Mouse (Mus musculus) neural tube, embryonic 10.5 days (tissue): ENCODE data around the gene Igsf3.
A peak's percentile ranks its signal among the peaks of the same experiment; 100 is the strongest.

Experiments
- DNase-seq: peaks from one replicate; pipeline ENCODE4 v3.0.0-alpha.2; 2017; ENCODE audit warnings: low spot score; ENCODE audit errors: extremely low spot score

The Igsf3 gene

DNA sequence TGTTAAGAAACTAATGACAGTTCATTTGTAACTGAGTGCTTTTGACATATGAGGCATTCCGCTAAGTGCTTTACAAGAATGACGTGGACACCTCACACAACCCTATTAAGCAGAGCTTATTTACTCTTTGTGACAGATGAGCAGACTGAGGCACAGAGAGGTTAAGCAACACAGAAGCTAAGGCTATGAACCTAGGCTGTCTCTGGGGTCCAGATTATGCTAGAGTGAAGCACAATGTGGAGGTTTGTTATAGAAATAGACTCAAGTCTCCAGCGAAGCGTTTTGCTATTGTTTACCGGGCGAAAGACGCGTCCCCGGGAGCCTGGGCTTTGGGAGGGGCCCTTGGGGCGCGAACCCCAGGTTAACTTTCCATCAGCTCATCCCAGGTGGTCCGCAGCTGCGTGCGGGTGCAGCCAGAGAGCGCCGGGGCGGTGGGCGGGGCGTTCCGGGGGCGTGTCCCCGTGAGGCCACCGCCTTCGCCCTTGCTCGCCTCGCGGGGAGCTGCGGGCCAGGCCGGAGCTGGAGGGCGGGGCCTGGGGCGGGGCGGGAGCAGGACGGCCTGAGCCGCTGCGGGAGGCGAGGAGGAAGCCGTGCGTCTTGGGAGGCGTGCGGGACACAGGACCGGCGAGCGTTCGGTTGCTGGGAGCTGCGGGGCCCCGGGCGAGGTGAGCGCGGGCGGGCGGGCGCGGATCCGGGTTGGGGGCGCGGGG lies at the start of gene Igsf3:
Igsf3 (plus strand) TSS at position 546 of the 710 bp plus-strand sequence.
- peak; percentile 87 for DNase-seq

- DNase-seq, result no peak
Measured at GRCm38 (mm10) chr3:101327248-101327647, 49.6 kb upstream of the Igsf3 start.

- no peak for DNase-seq
Measured at GRCm38 (mm10) chr3:101328617-101329016, 48.3 kb upstream of the Igsf3 start.

DNA sequence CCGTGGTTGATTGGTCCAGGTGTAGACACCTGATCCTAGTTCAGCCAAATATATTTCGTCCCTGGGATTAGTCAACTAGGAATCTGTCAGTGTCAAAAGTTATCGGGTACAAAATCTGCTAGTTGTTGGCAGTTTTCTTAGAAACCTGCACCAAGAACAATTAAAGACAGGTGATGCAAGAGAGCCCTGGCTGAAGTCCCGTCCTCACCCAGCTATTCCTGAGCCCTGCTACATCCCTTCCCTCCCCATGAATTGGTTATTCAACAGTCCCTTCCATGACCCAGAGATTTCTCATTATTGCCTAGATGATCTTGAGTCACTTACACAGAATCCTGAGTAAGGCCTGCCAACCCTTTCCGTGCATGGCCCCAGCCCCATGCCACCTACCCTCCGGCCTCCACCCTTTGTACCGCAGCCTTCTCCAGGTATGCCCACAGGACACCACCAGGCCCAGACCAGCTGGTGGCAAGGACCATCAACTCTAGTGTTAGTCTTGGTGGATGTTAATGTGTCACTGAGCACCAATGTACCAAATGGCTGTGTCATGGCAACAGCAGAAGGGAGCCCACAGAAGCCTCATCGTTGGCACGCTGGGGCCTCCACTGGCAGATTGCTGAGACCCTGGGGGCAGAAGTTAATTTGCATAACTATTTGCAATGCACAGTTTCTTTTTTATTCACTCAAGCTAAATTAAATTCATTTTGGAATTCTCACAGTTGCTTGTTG lies 33.5 kb upstream of the Igsf3 start:
- DNase-seq, result no peak

DNA sequence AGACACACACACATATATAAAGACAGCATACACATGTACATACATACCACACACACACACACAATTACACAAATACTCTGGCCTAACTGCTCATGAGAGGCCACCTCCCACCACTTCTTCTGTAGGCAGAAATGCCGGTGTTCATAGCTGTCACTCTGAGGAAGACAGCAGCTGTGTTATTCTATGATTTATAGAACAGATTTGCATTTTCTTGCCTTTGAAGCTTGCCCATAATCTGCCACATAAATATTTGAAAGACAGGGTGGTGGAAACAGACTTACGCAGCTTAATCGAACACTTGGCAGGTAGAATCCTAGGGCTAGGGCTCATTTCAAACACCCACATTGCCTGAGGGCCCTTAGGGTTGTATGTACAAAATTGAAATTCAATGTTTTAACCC lies 32.6 kb upstream of the Igsf3 start:
- no peak for DNase-seq

DNA sequence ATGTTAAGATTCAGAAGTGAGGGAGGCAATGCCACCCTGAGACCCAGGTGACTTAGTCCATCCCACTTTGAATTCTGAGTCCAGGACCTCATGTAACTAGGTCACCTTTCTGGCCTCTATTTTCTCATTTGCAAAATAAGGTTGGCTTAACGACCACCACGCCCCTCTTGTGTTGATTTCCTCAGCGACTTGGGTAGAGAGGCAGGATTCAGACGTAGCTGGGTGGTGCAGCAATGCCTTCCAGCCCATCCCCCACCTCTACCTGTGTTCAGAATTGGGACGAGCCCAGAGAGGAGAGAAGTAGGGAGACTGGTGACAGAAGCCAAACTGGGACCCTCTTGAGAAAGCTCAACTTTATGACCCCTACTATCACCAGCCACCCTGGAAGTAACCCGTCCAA lies 31.6 kb upstream of the Igsf3 start:
- no peak for DNase-seq

DNA sequence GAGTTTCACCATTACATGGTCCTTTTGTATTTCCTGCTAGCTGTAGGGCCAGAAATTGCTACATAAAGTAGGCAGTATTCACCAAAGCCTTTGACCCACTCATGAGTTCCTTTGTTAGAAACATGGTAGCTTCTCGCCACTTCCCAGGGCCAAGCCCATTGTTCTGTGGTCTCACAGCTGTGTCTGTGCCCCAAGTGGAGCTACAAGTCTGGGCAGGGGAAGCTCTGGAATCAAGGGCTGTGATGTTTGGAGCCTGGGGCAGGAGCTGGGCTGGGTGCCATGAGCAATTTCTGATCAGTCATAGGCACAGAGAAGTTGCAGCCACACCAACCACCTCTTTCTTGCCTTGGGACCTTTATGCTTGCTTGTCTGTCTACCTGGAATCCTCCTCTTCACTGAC lies 30.1 kb upstream of the Igsf3 start:
- no peak for DNase-seq

DNA sequence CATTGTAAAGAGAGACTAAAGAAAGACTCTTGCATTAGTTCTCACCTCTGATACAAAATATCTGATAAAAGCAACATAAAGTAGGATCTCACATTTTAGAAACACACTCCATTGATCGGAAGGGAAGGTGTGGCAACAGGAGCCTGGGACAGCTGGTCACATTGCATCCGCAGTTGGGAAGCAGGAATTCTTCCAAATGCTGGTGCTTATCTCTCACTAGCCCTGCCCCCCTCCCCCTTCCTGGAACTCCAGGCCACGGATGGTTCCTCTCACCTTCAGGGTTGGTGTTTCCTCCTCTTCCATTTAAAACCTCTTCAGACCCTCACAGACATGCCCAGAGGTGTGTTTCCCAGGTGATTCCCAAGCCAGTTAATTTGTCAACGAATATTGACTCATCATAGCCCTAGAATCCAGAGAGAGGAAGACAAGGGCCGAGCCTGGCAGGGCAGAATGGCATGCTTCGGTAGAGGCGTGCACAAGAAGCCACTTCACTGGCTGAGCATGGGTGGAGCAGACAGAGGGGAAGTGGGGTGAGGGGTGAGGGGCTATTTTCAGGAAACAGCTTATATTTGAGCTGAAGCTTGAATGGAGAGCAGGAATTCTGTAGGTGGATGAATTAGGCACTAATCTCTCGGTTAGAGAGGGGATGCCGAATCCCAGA lies 28.3 kb upstream of the Igsf3 start:
- DNase-seq, result no peak

GRCm38 (mm10) chr3:101349542-101350307 lies 27.2 kb upstream of the Igsf3 start:
- no peak for DNase-seq

DNA sequence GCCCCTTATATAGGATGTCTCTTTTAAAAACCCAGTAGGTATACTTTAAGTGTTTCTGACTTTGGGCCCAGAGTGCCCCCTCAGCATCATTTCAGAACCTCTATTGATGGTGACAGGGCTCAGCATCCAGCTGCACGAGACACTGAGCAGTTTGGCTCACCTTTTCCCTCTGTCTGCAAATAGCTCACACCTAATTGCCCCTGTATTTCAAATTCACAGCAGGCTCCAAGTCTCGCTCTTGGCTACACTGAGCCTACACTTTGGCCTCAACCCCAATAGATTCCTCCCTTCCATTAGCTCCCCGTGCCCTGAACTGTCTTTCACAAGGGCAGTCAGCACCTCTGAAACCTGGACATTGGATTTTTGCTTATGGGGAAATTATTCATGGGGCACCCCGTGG lies 26.5 kb upstream of the Igsf3 start:
- DNase-seq, result no peak

DNA sequence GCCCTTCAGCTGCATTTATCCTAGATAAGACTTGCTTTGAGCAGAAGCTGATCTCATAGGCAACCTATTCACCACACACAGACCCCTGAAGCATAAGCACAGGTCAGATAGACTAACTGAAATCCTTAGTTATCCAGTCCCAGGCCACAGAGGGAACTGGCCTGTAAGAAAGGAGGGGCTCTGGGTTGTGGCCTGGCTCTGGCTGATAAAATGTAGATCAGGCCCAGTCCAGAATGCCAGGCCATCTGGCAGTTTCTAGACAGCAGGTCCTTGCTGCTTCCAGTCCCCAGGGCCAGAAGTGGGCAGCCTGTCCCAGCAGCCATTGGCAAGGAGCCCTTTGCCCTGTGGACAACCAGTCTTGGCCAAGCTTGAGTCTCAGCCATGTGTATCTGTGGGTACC lies 22.4 kb upstream of the Igsf3 start:
- no peak for DNase-seq

DNA sequence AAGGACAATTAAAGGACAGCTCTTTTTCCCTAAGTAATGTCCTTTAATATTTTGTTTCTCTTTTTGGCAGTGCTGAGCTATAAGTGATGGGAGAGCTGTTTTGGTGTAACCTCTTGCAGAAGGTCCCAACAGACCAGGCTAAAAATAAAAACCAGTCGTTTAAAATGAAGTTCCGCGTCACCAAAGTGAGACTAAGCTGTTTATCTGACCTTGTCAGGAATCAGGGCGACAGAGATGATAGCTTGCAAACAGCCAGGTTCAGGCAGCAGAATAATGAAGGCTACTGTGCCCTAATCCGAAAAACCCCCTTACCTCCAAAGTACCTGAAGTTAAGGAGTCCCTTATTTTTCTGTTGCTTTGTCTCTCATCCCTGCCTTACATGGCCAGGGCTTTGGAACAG lies 21.2 kb upstream of the Igsf3 start:
- no peak for DNase-seq

GRCm38 (mm10) chr3:101356583-101357553 lies 20.0 kb upstream of the Igsf3 start:
- DNase-seq, result no peak

DNA sequence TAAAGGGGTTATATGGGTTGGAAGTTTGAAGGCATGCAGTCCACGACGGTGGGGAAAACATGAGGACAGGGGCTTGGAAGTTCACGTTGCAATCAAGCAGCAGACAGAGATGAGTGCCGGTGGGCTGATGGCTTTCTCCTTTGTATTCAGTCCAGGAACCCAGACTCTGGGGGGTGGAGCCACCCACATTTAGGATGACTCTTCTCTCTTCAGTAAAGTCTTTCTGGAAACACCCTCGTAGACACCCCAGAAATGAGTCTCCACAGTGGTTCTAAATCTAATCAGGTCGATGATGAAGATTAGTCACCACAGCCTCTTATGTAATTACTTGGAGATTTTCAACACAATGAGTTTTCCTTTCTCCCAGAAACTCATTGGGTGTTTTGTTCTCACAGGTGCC lies 16.1 kb upstream of the Igsf3 start:
- no peak for DNase-seq

DNA sequence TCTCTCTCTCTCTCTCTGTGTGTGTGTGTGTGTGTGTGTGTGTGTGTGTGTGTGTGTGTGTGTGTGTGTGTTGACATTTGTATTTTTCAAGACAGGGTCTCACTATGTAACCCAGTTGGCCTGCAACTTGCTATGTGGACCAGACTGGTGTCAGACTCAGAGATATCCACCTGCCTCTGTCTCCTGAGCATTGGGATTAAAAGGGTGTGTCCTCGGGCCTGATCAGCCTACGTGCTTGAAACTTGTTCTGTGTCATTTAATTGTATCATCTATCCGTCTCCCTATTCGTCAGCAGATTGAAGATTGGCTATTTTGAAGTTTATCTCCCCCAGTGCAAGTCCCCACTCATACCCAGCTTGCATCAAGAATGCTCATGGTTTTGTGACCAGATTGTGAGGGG lies 14.5 kb upstream of the Igsf3 start:
- DNase-seq, result no peak

- no peak for DNase-seq
Measured at GRCm38 (mm10) chr3:101363574-101363973, 13.3 kb upstream of the Igsf3 start.

- no peak for DNase-seq
Measured at GRCm38 (mm10) chr3:101365081-101365612, 11.7 kb upstream of the Igsf3 start.

DNA sequence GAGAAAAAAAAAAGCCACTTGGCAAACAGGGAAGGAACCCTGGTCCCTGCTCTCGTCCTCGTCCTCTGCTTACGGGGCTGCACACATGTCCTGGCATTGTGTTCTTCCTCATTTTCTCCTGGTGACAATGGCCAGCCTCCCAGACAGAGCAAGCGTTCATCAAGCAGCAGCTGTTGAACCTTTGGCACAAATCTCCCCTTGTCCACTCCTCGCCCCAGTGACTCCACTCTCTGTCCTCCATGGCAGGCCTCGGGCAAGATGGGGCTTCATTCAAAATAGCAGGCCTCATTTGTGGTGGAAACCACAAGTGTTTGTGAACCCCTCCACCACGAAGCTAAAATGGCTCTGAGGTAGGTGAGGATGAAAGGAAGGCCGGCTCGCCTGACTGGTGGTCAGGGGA lies 11.0 kb upstream of the Igsf3 start:
- DNase-seq, result no peak

- no peak for DNase-seq
Measured at GRCm38 (mm10) chr3:101367372-101367771, 9.5 kb upstream of the Igsf3 start.

DNA sequence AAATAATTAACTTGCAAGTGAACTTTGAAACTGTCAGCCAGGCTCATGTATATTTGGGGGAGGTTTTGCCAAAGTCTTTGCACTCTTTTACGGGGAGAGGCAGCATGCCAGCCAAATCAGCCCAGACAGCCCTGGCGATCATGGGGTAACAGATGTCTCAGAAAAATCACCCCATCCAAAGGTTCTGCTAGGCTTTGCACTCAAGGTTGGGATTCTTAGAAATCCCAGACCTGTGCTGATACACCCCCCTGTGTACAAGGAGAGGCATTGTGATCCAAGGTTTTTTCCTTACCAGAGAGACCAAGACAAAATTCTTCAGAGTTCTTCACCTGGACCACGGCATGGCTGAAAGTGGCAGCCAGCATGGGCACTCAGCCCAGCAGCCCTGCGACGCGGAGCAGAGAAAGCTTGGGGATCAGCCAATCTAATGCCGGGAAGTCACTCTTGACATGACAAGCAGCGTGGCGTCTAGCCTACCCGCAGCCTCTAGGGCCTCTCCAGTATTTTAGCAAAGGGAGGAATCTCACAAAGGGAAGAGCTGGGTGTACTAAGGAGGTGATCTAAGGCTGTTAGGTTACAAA lies 7.5 kb upstream of the Igsf3 start:
- no peak for DNase-seq
